Mouse (Mus musculus) gastrocnemius, adult 2 months (tissue): Measurements from ENCODE around the gene Cdc25b. TPM values are rescaled to one million over a fixed set of nuclear protein-coding genes. Genes with fewer than 3 reads are reported as not detected.

ENCODE experiments used
- DNase-seq: peaks from one replicate; pipeline ENCODE4 v3.0.0; 2022
- H3K27ac ChIP-seq: fragments of 200-600 bp; 2 replicates; pipeline ENCODE4 v1.8.1; 2022; ENCODE audit warnings: mild to moderate bottlenecking
- H3K4me3 ChIP-seq: fragments of 200-600 bp; 2 replicates; pipeline ENCODE4 v1.8.1; 2022; ENCODE audit warnings: mild to moderate bottlenecking, moderate library complexity
- CTCF ChIP-seq: fragments of 200-600 bp; IDR thresholded peaks from 2 replicates; pipeline ENCODE4 v1.8.1; 2022; ENCODE audit warnings: antibody characterized with exemption, mild to moderate bottlenecking, moderate library complexity
- intact Hi-C: fragments of 180-260 bp; cut with DNase I; formaldehyde crosslinking; loops from one replicate; pipeline ENCODE4 v1.15.1; 2025
- total RNA-seq, 2 experiments: library from RNA; stranded (reverse); gene quantifications; 2 replicates each; pipeline ENCODE4 v1.2.3; 2021

Cdc25b gene
- total RNA-seq, 2 experiments from 2014 or later = 1.5 TPM

DNA sequence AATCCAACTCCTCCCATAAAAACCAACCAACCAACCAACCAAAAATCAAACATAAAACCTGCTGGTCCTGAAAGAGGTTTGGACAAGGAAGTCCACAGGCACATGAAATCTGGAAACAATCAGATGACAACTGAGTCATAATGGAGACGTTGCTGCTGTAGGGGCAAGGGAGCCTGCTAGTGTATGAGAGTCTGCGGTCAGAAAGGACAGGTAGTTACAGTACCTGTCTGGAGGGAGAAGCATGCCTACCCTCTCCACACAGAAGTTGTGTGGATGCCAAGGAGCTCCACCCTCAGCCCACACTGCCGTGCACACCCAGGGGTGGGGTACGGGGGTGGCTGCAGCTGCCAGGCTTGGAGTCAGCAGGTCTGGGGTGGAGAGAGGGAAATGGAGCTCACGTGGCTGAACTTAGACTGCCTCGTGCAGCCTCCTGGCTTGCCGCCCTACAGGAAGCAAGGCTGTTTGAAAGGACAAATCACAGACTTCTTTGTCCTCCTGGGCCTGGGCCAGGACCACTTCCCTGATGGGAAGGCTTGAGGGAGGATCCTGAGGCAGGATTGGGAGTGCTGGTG lies 17.7 kb downstream of the Cdc25b start:
- TF ChIP-seq CTCF = no peak
- DNase-seq = peak; percentile 96
- Histone ChIP-seq H3K4me3 (peak overlapping the region; percentile 51), H3K27ac (peak overlapping the region; percentile 87)
- intact Hi-C loops = loop anchor here (2.0 kb wide), 1 partner anchor 18 kb away; the partner anchor contains the start of genes Cdc25b and Spef1

DNA sequence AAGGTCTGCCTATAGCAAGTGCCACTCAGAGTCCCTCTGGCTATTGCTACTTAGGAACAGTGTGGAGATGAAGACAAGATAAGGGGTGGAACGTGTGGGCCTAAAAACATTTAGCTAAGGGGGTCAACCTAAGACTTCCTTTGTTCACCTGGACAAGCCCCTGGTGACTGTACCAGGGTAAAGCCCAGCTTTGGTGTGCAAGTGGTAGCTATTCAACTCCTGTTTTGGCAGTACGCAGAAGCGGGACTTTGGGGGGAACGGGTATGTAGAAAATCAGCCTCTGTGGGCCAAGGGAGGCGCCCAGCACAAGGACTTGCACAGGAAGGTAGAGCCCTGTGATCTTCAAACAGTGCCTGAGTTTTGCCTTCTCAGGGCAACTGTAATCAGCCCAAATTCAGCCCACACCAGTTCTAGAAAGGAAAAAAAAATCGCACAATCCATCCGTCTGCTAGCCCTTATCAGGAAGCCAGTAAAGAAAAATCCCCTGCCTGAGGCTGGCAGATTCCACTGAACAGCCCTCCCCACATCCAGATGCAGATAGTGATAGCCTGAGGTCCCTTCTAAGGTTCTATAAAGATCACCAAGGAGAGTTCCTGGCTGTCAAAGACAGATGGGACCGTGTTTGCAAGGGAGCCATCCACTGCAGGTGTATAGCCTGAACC lies 18.9 kb downstream of the Cdc25b start:
- intact Hi-C loops = loop anchor here (2.0 kb wide), 1 partner anchor 19 kb away; the partner anchor contains the start of genes Cdc25b and Spef1
- peak overlapping the region; percentile 87 for H3K27ac ChIP-seq
- TF ChIP-seq CTCF = no peak
- no peak for DNase-seq
- no peak overlapping the region; the same call in 1 of the 2 replicates for H3K4me3 ChIP-seq

DNA sequence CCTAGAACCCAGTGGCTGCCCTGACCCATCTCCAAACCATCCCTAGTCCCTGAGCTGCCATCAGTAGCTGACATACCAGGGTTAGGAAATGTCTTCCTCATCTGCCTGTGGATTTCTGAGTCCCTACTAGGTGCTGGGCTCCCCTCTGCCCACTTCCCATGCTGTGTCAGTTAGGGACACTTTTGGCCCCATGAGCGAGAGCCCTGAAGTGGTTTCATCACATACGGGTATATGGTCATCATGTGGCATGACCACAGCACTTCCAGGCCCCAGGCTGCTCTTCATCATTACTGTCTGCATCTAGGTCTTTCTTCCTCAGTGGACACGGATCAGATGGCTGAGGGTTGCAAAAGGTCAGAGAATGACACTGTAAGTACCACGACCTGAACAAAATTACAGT lies 20.0 kb downstream of the Cdc25b start, which contains the start of gene Ap5s1:
Ap5s1 (plus strand) TSS at position 301 of the 400 bp plus-strand sequence.
- peak within 1 kb of the TSS; percentile 87 for H3K27ac ChIP-seq
- TF ChIP-seq CTCF = no peak
- intact Hi-C loops = no loop called here
- H3K4me3 ChIP-seq = no peak within 1 kb of the TSS
- no peak for DNase-seq

DNA sequence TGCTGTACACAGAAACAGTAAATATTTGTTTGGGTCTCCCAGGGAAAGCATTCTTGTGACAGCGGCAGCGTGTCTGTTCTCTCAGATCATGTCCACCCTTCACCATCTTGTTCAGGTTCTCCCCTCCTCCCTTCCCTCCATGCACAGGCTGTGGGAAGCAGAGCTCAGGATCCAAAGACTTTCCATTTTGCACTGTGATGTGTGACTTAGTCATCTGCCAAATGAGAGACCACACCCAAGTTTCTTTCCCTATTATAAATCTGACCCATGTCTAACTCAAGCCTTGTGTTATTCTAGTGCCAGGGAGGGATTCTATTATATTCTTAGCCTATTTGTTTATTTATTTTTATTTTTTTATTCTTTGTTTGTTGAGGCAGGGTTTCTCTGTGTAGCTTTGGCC lies 21.6 kb downstream of the Cdc25b start:
- no peak for DNase-seq
- no peak for TF ChIP-seq CTCF
- H3K4me3 ChIP-seq = no peak overlapping the region
- peak overlapping the region; percentile 9 for H3K27ac ChIP-seq
- intact Hi-C loops = loop anchor here (2.0 kb wide), 1 partner anchor 114 kb away; no protein-coding TSS in a partner anchor

DNA sequence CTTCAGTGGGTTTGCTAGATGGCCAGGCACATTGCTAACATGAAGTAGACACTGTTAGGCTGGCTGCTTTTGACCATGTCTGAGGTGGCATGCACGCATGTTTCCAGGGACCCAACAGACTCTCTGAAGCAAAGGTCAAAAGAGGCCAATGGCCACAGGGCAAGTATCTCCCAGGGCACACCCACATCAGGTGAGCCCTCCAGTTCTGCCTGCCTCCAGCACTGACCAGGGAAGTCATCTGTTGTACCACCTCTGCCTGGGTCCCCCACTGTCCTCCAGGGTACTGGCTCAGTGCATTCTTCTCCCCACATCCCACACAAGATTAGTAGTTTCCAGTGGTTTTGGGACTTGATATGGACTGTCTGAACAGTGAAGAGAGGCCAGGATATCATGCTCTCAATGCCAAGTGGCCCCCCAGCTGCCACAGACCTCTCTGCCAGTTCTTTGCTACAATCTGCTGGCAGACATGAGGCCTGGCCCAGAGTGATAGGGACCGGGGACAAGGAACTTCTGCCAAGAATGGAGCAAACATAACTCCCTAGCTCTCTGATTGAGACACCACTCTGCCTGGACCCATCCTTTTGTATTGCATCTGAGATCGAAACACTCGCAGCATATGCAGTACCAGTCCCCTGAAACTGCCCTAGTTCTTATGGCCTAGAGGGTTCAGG lies 22.5 kb downstream of the Cdc25b start:
- TF ChIP-seq CTCF = no peak
- intact Hi-C loops = loop anchor here (2.0 kb wide), 1 partner anchor 114 kb away; no protein-coding TSS in a partner anchor
- peak overlapping the region; percentile 82 for H3K4me3 ChIP-seq
- DNase-seq = no peak
- H3K27ac ChIP-seq = peak overlapping the region; percentile 100

DNA sequence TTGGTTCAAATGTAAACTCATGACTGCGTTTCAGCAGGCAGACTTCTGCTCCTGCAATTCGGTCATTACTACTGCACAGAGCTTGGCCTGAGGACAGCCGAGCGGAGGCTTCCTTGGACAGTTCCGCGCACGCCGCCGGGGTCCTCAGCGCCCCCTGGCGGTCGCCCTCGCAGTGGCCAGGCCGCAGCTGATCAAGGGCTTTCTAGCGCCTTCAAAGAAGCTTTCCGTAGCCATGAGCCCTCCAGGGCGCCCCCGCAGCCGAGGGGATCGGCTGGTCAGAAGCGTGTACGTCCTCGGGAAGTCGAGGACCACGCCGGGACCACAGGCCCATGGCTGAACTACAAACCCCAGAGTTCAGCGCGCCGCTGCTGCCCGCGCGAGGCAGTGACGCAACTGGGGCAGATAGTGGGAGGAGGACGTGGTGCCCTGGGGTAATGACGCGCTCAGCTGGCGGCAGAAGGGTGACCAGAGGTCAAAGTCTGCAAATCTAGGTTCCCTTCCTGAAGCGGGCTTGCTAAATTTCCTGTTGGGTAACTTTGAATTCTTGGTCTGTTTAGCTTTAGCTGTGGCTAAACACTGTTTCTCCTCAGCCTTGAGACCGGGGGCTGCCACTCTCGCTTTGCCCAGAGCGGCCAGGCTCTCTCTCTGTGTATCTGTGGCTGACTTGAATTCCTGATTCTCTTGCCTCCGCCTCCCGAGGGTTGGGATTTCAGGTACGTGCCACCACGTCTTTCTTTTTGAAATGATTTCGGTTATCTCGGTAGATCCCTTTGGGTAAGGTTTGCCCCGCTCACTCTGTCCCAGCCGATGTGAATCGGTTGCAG lies 23.4 kb downstream of the Cdc25b start:
- no peak; the same call in 1 of the 2 replicates for TF ChIP-seq CTCF
- peak; percentile 98 for DNase-seq
- Histone ChIP-seq H3K27ac (peak overlapping the region; percentile 100), H3K4me3 (peak overlapping the region; percentile 82)
- intact Hi-C loops = loop anchor here (2.0 to 5.0 kb wide), 2 partner anchors 33 to 115 kb away; no protein-coding TSS in a partner anchor

DNA sequence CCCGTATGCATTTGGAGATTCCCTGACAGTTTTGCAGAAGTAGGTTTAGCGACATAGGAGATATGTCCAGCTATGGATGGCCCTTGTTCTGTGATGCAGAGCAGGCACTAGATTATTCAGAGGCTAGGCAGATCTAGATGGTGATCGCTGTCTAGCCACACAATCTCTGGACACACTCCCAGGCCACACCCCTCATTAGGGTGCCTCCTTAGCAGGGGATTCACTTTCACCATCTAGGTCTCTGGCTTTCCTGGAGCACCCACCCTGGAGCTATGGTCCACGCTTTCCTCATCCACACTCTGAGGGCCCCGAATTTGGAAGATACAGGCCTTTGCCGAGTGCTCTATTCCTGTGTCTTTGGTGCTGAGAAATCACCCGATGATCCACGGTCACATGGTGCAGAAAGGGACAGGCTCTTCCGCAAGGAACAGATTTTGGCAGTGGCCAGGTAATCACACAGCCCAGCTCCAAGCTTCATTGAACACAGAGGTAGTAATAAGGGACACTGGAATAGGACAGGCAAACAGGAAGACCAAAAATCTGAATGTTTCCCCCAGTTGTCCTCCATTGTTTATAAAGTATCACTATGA lies 24.4 kb downstream of the Cdc25b start:
- peak overlapping the region; percentile 82 for H3K4me3 ChIP-seq
- intact Hi-C loops = loop anchor here (5.0 kb wide), 1 partner anchor 34 kb away; no protein-coding TSS in a partner anchor
- H3K27ac ChIP-seq = peak overlapping the region; percentile 100
- peak; percentile 60 for DNase-seq
- TF ChIP-seq CTCF = no peak

DNA sequence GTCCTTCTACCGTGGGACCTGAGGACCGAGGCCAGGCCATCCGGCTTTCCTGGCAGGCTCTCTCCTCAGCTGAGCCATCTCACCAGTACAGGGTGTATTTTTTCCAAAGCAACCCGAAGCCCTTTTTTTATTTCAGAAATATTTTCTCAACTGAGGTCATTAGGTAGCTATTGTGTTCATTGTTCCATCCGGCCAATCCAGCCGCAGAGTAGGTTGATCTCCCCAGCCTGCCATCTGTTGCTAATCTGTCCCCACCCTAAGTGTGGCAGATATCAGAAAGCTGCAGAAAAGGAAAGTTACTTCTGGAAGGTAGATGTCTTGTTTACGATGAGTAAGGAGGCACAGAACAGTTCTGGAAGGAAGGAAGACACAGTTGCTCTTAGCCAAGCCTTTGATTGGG lies 27.0 kb downstream of the Cdc25b start:
- Histone ChIP-seq H3K27ac (peak overlapping the region; percentile 73), H3K4me3 (no peak overlapping the region)
- intact Hi-C loops = loop anchor here (5.0 kb wide), 1 partner anchor 36 kb away; no protein-coding TSS in a partner anchor
- TF ChIP-seq CTCF = no peak
- peak; percentile 45 for DNase-seq

DNA sequence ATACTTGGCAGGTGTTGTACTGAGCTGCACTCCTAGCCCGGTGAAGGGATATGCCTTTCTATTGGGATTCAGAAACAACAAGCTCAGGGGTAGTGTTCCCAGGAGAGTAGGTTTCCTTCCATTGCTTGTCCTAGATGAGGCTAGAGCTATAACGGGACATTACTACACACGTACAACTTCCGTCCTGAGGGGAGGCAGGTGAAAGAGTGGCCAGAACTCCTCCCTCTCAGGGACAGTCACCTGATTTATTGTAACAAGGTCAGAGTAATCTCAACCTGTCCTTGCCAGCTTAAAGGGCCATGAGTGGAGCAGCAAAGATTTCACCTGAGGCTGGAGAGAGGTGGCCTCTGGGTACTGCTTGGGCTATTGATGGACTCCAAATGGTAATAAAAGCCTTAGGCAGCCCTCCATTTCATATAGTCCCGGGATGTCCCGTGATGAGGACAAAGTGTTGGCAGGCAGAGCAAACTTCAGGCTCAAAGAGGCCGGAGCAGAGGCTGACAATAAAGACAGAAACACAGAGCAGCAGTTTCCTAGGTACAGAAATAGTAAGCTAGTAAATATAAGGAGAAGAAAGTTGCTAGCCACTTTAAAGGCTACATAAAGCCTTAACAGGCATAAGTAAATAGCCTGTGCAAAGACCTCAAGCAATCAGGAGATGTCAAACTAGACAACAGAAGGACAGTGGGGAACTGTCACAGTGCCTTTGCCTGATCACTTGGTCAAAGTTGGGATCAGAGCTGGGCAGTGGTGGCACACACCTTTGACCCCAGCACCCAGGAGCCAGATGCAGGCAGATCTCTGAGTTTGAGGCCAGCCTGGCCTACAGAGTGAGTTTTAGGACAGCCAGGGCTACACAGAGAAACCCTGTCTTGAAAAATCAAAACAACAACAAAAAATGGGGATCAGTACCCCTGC lies 29.5 kb downstream of the Cdc25b start:
- TF ChIP-seq CTCF = no peak
- Histone ChIP-seq H3K4me3 (0 out of 2 replicates have a peak overlapping the region, but pooled peaks have one; percentile 7), H3K27ac (peak overlapping the region; percentile 84)
- no peak for DNase-seq
- intact Hi-C loops = no loop called here

DNA sequence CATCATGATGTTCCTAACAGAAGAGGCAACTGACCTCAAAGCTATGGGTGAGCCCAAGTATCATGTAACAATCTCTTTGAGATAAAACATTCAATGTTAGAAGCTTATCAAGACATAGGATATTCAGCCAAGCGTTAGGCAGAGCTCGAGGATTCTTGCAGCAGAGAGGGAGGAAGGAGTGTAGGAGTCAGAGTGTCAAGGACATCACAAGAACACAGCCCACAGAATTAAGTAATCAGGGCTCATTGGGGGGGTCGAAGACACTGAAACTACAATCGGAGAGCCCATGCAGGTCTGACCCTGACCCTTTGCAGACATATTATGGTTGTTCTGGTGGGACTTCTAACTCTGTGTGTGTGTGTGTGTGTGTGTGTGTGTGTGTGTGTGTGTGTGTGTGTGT lies 33.3 kb downstream of the Cdc25b start:
- no peak overlapping the region for H3K27ac ChIP-seq
- TF ChIP-seq CTCF = no peak
- intact Hi-C loops = no loop called here
- H3K4me3 ChIP-seq = no peak overlapping the region
- DNase-seq = no peak
